Mouse (Mus musculus) ES-CJ7 (cell line): ENCODE data around the gene 5031439G07Rik.

ENCODE experiments used
- DNase-seq: peaks from one replicate; pipeline ENCODE4 v3.0.0; 2011; ENCODE audit warnings: low read depth, low spot score

5031439G07Rik gene

DNA sequence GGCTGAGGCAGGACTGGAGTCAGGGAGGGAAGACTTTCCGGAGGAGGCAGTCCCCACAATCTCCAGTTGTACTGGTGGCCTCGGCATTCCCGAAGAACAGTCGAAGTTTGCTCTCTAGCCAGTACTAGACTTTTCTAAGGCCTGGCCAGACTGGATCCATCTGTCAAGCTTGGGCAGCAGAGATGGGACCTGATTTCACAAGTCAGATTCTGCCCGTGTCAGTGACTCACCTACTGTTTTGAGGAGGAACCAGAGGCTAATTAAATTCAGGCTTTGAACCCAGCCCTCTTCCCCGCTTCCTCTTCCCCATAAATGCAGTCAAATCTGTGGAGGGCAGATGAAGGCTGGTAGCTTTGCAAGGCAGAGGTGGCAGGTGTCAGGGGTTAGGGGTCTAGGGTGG, 6.7 kb upstream of the 5031439G07Rik start:
- no peak for DNase-seq

DNA sequence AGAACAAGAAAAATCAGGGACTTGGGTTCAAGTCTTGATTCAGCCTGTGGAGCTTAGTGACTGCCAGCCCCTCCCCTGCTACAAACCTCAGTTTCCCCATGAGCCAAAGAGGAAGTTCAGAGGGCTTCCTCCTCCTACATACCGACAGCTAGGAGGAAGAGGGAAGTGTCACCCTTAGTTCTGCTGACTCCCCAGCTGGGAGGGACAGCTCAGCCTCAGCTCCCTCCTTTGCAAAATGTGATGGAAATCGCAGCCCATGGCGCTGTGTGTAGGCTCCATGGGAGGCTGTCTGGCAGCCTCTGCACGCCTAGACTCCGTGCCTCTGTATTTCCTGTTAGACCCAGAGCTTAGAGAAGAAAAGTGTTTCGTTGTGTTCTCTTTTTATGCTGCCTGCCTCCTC, 6.1 kb upstream of the 5031439G07Rik start:
- DNase-seq = no peak

DNA sequence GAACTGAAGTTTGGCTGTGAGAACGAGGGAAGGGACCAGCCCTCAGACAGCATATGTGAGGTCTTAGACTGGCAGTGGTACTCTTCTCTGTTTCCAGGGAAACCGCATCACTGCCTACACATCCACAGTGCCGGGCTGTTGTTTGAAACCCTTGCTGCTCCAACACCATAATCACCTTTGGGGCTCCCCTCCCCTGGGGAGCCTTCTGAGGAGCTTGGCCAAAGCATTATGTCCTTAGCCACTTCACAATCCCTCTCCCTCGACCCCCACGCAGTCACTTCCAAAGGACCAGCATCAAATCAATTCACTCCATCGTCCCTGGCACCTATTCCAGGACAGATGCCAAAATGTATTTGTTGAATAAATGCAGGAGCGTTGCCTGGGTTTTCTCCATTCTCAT, 1.4 kb upstream of the 5031439G07Rik start:
- no peak for DNase-seq

DNA sequence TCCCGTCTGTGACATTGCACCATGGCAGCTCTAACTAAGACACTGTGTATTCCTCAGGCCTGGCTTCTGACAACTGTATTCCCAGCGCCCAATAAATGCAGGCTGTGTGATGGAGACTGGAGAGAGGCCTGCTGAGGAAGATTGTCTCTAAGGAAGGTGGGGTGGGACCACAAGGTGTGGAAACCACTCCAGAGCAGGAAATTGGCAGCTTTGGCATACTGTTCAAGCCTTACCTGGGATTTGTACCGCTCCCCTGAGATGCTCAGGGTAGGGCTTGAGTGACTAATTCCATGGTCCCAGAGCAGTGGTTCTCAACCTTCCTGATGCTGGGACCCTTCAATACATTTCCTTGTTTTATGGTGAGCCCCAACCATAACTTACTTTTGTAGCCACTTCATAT, 747 bp upstream of the 5031439G07Rik start:
- no peak for DNase-seq

DNA sequence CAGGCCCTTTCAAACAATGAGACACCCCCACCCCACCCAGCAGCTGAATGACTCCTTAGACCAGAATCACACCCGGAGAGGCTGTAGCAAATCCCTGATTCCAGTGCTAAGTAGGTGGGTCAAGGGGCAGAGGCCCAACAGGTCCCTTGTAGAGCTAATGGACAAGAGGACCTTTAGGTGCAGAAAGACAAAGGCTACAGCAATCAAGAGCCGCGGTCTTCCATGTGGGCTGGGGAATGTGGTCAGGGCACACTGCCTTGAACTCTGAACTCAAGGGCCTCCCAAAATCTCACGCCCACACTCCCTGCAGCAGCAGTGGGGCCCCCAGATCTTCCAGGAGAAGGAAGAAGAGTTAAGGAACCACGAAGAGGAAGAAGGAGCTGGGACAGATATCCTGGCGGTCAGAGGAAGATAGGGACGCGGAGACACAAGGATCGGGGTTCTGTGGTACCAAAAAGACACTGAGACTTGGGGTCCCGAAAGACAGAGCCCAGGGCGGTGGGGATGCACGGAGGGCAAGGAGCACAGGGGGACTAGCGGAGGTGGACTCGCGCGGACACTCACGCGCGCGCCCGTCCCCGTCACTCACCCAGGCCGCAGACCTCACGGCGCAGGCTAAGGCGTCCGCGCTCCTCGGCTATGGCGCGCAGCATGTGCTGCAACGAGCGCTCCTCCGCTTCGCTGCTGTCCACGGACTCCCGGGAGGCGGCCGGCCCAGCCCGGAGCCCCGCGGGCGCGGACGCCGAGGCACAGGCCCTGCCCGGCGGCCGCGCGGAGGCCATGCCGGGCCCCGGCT, 1.1 kb downstream of the 5031439G07Rik start:
- no peak for DNase-seq

DNA sequence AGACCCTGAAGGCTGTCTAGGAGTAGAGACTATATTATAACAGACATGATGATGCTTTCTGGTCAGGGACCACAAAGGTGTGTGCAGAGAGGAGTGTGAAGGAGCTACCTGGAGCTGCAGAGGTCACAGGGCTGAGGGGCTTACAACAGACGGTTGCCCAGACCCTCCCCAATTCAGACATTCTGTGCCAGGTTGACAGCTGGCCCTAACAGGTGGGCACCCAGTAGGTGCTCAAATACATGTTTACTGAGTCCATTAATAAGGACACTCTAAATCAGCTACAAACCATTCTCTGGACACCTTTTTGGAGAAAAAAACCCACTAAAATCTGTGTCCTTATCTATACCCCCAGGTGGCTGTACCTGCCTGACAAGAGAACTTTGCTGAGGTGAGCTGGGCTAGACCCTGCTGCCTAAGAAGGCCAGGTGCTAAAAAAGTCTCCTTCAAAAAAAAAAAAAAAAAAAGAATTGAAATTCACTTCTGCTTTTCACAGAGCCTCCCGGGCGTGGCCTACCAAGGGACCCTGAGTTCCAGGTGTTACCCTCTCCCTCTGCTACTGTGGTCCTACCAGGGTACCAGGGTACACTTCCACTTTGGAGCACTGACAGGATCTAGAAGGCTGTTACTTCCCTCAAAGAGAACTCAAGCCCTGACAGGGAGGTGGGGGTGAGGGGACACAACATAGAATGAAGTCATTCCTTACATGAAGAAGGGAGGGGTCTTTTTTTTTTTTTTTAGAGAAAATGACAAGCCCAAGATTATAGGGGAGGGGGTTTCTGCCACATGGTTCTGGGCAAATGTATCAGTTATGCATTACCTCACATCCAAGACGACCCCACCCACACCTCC, 2.0 kb downstream of the 5031439G07Rik start:
- DNase-seq = no peak

DNA sequence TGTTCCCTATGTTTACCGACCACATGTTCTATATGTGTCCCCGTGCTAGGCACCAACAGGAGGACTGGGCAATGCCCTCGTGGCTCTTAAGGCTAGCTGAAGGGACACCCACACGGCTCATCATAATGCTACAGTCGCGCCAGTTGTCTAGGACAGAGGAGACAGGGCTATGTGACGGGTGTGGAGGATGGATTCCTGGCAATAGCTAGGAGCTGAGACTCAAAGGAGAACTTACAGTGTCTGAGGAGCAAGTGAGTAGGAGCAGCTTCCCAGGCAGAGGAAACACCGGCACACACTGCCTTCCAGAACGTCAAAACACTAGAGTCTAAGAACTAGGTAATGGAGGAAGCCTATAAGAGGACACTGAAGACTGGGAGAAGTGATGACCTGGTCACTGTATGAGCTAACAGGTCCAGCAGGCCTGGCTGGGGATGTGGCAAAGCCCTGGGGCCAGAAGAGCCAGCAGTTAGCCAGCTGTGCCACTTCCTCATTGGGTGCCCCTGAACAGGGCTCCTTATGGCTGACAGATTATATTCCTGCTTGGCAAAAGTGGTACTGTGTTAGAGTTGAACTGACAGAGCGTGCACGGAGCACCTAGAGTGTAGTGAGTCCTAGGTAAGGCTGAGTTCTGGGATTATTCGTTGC, 2.7 kb downstream of the 5031439G07Rik start:
- no peak for DNase-seq

DNA sequence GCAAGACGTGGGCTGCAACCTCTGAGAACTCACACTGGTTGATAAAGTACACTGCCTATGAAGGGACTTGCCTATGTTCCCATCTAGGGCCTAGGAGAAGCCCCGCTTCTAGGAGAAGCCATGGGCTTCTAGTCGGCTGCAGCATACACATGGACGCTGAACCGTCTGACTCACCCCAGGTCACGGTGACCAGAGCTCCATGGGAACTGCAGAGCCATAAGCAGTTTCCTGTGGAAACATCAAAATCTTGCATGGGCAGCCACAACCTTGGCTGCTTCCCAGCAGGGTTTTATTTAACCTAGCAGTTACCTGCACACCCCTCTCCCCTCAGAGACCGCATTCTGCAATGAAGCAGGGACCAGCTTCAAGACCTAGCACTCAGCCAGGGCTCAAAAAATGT, 4.6 kb downstream of the 5031439G07Rik start:
- no peak for DNase-seq

DNA sequence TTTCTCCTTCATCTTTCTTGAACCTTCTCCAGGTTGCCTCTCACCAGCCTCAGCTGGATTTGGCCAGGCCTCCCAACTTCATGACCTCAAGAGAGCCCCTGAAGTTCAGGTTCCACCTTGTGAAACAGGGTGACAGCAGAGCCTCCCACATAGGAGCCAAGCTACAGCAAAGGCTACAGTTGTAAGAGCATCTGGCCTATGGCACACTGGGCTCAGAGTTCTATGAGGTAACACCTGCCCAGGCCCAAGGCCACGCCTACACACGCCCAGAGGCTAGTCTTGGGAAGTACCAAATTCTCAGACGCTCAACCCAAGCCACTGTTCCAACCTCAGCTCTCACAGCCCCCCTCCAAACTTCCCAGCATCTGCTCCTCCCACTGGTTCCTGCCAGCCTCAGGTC, 5.5 kb downstream of the 5031439G07Rik start:
- peak; percentile 32 for DNase-seq

DNA sequence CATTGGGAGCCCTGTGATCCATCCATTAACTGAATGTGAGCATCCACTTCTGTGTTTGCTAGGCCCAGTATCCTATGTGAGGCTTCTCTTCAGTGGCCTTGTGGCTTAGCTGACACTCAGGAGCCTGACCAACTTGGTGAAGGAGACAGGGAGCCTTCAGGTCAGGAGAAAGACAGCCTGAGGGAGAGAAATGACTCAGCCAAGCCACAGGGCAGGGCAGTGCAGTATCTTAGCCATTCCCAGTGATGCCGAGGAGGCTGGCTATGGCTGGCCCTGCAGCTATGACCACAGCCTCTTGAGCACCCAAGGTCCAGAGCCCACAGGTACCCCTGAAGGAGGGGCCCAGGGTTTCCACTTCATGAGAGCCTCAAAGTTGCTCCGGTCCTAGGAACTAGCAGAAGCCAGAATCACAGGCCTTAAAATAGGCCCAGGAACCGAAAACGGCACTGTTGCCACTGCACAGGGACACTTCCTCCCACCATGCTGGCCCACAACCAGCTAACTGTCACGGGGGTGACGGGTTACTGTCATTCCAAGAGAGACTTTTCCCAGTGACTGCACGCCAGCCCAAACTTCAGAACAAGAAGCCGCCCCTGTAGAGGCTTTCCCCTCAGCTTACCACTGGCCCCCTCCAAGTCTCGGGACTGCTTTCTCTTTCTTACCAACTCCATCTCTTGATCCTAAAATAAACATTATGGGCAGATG, 6.6 kb downstream of the 5031439G07Rik start:
- no peak for DNase-seq

DNA sequence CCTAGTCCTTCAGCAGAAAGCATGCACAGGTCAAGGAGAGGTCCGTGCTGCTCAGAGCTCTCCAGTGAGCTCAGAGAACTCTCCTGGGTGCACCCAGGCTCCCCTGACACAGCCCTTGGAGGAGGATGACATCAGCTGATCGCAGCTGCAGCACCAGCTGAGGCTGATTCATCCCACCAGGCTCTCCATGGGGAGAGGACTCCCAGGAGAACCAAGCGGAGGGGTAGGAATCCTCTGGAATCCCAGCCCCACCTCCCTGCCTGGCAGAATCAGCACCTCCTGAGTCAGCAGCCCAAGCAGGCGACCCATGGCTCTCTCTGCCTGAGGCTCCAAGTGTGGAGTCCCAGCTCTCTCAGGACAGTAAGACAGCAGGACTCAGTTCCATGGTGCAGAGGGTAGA, 12.6 kb downstream of the 5031439G07Rik start:
- DNase-seq = no peak

DNA sequence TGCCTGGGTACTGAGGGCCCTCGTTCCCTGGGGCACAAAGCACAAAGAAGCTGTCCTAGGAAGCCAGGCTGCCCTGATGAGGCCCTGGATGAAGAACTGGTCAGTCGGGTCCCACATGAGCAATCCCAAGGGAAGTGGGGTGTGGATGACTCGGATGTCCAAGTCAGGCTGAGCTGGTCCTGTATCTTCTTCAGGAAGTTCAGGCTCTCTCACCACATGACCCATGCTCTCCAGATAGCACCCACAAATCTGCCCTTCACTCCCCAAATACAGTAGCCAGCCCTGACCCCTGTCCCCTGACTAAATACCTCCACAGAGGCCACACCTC, 14.8 kb downstream of the 5031439G07Rik start:
- DNase-seq = no peak

DNA sequence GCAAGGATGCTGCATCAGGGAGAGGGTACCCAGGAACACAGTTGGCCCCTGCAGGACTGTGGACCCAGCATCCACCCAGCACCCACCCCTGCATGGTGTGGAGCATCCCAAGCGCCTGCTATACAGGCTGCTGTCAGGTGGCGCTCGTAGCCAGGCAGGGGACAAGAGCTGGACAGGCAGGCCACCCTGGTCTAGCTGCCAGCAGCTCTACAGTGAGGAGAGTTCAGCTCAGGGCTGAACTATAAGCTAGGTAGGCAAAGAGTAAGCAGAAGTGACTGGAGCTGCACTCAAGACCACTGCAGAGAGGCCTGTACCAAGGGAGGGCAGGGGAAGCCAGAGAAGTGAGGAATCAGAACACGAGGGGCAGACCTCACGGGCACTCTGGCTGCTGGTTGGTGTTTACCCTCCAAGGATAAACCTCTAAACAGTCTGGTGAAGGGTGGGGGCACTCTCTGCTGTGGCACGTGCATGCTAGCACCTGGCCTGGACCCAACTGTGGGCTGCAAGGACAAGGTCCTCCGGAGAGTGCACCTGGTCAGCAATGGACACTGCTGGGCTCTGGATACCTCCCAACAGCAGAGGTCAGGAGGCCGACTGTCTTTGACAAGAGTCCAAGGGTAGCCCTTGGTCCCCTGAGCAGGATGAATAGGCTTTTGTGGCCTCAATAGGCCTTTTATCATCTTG, 15.3 kb downstream of the 5031439G07Rik start:
- no peak for DNase-seq

DNA sequence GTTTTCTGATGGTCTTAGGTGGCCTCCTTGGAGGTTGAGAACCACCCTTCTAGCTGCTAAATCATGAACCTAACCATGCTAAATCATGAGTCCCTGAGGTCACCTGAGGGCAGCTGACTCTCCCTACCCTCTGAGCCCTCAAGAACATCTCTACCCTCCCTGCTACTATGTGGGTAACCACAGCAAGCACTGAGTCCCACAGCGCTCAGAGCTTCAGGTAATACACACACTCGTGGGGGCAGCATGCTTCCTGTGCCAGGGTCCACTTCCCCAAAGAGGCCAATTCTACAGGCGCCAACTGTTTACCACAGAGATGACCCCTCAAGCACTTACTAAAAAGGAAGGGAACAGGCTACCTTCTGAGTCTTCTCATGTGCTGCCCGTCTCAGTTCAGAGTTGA, 19.8 kb downstream of the 5031439G07Rik start:
- DNase-seq = no peak

DNA sequence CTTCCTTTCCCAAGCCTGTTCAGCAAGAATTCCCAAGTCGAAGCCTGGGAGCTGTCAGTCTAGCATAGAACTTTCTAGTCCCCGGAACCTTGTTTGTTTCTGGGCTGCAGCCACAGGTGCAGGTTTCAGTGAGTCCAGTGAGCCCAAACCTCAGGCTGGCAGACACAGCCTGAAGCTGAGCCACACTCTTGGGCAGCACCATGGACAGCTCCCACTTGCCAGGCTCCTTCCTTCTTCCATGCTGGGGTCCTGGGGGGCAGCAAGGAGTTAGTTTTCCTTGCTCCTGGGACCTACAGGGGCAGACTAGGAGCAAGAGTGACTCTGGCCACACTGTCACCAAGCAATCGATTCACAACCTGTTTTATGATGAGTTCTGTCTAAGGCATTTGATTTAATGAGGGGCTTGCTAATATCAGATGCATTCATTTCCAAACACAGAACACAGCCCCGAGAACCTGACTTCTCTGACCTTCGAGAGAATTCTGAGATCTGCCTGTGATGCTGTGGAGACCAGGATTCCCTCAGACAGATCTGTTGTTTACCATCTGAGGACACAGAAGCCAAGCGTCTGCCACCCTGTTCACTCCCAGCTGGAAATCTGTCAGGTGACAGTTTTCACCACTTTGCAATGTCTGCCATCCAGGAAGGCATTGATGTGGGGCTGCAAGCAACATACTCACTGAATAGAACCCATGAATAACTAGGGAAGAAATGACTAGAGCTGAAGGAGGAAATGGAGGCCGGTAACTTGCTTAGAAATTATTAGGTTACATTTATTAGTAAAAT, 22.6 kb downstream of the 5031439G07Rik start:
- DNase-seq = peak; percentile 51

DNA sequence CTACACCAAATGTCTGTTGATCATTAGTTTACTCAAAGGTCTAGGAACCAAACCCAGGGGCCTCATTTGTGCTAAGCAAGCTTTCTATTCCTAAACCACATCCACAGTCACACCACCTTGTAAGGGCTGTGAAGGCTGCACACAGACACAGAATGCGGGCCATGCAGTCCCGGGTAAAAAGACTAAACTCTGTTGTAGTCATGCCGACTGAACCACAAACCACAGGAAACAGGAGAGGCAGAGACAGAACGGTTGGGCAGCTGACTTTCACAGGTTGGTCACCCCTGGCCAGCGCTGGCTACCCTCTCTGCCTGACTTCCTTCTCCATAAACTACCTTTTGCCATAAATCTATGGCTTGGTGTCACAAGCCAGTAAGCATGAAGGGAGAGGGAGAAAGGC, 23.6 kb downstream of the 5031439G07Rik start:
- DNase-seq = no peak

DNA sequence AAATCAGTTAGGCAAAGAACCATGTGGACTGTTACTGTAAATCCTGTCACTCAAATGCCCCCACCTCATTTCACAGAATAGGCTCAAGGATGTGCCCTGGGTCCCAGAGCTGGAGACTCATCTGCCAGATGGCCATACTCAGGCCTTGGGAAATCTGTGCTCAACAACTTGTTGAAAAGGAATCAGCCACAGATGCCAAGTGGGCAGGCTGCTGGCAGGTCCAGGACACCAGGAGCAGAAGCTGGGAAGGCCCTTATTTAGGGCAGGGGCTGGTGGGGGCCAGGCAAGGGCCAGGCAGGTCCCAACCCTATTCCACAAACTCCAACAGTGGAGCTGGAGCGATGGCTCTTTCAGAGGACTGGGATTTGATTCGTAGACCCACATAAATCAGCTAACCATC, 25.8 kb downstream of the 5031439G07Rik start:
- DNase-seq = no peak

DNA sequence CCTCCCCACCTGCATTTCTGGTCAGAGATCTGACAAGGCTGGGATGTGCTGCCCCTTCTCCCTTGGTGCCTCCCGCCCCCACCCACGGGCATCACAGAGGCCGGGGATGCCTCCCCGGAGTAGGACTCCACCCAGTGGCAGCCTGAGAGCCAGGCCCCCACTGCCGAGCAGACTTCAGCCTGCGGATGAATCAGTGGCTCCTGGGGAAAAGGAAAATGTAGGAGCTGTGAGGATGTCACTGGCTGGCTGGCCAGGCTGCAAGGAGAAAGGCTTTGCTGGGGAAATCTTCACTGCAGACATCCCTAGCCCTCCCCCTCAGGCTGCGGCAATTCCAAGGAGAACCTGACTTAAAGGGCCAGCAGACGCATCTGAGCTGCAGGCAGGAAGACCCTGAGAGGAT, 27.7 kb downstream of the 5031439G07Rik start:
- DNase-seq = no peak

DNA sequence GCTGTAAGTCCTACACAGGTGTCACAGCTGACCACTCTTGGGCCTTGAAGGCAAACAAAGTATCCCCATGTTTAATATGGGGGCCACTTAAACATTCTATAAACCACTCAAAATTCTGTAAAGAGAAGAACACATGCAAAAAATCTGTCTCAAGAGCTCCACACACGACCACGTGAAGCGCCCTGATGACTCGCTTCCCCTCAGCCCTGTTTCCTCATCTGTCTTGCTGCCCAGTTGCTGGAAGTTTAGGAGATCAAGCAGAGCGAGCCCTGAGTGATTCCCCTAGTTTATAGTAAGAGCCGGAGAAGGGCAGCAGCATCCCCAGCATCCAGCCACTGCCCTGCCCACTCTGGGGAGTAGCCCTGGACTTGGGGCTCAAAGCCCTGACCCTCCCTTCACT, 28.5 kb downstream of the 5031439G07Rik start:
- no peak for DNase-seq

DNA sequence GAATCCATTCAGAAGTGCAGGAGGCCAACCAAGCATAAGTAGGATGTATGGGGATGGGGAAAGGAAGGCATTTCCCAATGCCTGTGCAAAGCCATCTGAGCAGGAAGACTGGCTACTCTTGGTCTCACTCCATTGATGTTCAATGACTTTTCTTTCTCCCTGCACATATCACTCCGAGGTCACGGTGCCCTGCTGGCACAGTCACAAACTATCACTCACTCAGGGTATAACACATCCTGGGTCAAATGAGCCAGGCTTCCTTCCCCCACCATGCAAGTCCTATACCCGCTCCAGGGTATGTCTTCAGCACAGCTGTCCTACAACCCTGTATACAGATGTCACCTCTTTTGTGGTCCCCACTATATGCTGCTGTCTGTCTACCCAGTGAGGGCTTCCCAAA, 30.0 kb downstream of the 5031439G07Rik start:
- DNase-seq = no peak

DNA sequence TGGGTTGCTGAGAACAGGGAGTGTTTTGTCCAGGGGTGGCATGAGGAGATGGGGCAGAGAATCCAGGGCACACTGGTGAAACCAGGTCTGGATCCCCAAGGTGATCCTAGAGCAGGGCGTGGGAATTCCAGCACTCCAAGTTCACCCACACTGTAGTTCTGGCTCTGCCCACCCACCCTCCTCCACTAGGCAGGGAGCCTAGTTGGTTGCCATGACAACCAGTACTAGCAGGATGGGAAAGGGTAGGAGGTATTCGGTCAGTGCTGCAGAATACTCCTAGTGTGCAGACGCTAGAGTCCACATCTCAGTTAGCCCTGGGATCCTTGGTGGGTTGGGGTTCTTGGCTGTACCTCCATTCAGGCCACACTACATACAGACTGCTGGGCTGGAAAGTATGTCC, 30.5 kb downstream of the 5031439G07Rik start:
- DNase-seq = no peak
